Mouse (Mus musculus): ENCODE measurements at regions not wholly inside any gene's neighbourhood (a gene's known extent, or its start where the extent isn't known, plus 50 kb on each side); places are given as distances from the start of the nearest gene placed in this dataset.

DNA sequence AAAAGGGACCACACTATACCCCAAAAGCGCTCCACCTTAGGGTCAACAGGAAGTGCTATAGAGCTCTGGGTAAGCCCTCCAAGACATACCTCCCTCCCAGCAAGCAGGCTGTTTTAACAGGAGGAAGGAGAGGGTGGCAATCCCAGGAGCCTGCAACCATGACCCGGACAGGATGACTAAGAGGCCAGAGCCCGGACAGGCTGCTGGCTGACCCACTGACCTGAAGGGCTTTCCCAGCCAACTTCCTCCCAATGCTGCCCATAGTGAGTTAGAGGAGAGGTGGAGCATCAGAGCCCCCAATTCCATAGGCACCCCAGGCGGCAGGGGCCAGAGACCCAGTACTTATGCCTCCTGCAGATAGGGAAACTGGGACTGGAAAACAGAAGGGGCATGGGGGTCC lies 136.3 kb downstream of the Utp6 start:
- no peak for DNase-seq

DNA sequence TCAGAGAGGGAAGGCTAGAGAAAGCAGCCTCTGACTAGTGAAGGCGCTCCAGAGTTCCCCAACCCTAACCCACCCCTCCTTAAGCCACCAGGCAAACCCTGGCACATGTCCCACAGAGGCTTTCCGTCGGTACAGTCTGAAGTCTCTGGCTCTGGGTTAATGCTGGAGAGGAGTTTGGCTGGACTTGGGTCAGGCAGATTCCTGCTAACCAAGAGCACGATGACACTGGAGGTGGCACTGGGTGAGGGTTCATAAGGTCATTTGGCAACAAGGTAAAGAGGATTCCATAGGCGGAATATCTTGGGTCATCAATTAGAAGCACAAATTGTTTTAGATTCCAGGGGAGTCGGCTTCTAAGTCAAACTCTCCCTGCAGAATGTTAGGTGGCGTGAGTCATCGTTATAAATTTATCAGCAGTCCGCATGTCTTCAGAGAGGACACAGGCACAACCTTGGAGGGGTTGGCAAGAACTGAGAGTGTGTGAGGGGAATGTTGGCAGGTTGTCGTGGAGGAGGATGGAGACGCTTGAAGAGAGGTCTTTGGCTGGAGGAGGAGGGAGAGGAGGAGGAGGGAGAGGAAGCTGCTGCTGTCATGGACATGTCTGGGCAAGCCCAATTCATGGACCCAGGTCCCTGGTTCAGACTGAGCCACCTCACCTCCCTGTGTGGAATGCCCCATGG lies 138.4 kb downstream of the Utp6 start:
- peak; percentile 27 for DNase-seq

DNA sequence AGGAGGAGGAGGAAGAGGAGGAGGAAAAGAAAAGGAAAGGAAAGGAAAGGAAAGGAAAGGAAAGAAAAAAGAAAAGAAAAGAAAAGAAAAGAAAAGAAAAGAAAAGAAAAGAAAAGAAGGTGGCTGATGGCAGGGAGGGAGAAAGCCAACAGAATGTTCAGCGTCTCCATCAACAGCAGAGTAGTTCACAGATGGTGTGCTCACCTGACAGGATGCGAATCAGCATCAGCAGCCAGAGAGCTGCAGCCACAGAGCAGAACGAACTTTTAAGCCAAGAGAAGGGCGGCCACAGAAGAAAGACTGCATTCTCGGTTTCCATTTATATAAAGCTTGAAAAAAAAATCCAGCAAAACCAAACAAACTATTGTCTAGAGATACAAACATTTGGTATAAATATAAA lies 140.2 kb downstream of the Utp6 start:
- no peak for DNase-seq

DNA sequence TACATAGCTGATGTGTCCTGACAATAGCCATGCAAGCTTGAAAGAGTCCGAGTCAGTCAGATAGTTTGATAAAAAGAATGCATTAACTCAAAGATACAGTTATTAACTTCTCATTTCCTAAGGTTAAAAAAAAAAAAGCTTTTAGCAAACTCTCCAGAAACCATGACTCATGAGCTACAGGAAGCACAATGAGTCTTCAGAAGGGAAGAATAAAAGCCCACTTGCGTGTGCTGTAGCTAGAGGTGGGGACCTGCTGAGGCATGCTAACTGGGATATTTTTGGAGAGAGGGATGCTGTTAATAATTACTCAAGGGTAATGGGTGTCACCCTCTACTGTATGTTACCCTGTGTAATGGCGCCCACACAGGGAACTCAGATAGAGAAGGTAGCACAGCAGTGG lies 147.0 kb downstream of the Utp6 start:
- DNase-seq: no peak

DNA sequence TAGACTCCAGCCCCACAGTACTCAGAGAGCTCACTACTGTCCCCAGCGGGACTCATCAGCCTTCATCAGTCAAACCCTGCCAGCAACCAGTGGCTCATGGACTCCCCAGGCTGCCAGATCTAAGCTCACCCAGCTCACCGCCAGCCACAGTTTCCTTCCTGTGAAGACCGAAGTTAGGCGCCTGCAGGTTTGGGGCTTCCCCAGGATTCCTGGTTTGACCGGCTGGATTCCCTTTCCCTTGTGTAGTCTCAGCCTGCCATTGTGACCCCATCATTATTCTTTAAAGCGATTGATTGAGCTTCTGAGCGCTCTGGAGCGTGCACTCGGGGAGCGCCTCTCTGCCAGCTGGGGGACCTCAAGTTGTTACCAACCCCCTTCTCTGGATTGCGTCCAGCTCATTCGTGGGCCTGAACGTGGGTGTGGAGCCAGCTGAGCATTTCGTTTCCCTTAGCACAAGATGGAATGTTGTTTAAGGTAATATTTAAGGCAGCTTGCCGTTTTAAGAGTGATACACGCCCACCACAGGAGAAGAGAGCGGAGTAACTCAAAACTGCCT lies 155.2 kb downstream of the Utp6 start:
- peak; percentile 13 for DNase-seq

DNA sequence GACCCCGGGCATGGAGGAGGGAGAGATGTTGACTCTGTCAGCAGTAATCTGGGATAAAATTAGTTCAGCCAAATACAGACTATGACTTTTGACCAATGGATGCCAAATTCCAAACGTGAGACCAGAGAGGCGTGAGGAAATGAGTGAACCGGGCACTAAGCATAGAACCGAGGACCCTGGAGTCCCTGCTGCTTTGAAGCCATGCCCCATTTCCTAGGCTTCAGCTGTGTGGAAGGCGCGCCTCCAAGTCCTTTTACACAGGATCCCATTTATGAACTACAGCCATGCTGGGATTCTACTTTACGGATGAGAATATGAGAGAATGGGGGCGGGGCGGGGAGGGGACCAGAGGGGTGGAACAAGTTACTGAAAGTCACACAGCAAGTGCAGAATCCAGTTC lies 155.8 kb downstream of the Utp6 start:
- no peak for DNase-seq

DNA sequence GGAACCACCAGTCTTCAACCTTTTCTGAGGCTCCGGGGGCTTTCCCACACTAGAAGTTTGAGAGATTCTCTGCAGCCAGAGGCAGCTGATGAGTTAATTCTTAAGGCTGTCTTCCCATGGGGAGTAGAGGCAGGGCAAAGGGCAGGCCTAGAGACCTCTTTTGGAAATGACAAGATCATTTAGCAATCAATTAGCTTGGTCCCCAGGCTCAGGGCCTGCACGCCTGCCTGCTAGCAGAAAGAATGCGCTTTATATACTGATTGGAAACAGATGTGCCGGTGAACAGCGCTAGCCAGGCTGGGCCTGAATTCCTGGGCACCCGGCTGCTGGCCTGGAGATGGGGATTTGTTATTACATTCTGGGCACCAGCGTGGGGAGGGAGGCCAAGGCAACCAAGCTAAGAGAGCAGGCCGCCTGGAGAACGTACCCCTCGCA lies 156.2 kb downstream of the Utp6 start:
- DNase-seq: peak; percentile 68

DNA sequence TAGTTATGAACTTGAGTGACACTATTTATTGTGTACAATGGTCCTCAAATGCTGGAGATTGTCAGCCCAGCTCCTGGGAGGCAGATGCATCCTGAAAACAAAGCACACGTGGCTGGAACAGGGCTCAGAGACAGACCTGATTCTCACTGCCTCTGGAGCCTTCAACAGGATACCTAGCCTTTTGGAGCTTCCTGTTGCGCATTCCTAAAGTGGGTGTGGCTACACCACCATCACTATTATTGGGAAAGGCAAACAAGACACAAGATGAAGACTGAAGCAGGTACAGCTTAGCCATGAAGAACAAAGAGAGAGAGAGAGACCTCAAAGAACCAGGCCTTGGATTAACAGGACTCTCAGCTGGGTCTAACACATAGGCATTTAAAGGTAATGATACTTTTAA lies 158.2 kb downstream of the Utp6 start:
- DNase-seq: no peak

DNA sequence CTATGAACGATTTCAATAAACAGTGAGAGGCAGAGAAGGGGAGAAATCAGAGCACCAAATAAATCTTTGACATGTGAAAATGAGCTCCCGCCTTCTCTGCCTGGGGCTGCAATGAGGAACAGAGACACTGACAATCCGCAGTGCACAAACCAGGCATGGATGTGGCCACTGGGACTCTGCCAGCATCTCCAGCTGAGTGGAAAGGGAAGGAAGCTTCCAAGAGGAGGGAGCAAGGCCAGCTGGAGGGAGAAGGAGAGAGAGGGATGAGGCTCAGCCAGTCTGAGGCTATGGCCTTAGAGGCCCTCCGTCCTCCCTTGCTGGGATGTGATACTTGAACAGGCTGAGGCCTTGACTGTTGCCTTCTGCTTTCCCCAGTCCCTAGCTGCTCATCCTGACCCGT lies 159.2 kb downstream of the Utp6 start:
- peak; percentile 83 for DNase-seq

DNA sequence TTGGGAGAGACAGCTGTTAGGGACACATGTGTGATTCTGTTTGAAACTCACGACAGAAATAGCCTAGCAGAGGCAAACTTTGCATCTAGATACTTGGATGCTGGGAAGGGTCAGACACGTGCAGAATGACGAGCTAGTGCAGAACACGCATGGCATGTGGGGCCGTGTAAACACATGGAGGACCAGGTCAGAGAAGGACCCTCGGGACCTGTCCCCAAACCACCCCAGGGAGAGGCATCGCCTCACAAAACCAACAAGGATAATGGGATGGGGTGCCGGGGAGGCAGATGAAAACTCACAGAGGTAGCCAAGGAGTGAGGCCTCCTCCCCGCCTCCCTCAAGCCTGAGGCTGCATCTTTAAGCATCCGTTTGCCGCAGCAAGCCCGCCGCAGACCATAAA lies 159.6 kb downstream of the Utp6 start:
- DNase-seq: peak; percentile 35

DNA sequence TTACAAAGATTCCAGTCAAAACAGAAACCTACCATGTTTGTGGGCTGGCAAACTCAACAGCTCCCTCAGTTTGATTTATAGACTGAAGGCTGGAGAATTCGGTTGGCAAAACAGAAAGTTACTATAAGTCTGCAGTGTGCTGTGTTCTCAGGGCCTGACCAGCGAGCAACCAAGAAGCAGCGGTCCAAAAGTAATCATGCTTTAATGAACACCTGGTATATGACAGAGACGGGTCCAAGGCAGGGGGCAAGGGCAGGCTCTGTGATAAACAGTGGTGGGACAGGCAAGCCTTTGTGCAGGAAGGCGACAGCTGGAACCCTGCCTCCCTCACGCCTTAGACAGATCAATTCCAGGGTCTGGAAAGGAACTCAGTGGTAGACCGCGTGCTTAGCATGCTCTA lies 161.9 kb downstream of the Utp6 start:
- DNase-seq: no peak

DNA sequence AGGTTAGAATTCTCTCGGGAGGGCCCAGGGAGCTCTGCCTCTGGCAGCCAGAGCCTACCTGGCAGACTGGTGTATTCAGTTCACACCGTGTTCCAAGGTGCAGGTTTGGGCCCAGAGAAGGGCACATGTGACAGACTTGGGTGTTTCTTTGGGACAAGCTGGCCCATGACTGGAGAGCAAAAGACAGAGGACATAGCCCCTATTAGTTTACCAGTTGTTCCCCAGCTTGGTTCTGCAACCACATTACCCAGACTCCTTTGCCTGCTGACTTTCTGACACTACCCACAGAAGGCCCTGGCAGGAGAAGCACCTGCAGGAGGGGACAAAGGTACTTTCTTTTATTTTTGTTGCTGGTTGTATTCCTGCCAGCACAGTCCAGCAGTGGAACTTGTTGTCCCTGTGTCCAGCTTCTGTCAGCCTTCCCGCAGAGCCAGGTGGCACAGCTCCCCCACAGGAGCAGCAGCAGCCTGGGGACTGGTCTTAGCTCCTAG lies 173.9 kb downstream of the Utp6 start:
- peak; percentile 53 for DNase-seq

DNA sequence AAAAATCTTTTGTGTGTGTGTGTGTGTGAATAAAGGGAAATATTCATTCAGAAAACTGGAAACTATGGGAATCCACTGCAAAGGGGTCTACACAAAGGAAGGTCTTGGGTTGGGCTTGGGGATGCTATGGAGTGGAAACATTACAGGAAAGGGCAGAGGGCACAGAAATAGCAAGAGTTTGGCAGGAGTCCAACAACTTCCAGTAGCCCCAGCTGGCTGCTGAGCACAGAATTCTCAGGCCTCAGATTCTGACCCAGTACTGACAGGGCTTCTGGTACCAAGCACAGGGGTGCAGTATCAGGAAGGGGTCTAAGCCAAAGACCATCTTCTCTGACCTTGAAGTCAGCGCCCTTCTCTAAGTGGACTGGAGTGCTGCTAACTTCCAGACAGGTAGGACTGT lies 174.4 kb downstream of the Utp6 start:
- DNase-seq: no peak

DNA sequence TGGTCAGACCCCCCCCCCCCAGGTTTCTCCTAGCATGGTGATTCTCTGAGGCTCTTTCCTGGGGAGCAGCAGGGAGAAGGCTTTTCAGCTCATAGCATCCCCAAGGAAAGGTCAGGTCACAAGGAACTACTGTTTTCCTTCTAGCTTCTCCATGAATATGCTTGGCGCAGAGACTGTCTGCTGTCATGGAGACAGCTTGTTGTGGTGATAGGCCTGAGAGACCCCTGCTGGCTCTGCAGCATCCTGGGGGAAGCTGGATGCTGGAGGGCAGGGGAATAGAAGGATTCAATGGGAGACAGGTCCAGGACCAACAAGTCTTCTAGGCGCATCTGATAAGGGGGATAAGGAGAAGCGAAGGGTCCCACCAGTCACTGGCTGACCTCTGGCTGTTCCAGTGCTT lies 178.1 kb downstream of the Utp6 start:
- no peak for DNase-seq

DNA sequence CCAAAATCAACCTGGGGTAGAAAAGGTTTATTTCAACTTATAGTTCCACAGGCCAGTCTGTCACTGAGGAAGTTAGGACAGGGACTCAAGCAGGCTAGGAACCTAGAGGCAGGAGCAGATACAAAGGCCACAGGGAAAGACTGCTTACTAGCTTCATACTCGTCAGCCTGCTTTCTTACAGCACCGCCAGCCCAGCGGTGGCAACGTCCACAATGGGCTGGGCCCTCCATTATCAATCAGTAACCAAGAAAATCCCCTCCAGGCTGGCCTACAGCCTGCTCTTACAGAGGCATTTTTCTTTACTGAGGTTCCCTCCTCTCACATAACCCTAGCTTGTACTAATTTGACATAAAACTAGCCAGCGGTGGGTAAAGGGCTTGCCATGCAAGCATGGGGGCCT lies 180.2 kb downstream of the Utp6 start:
- DNase-seq: no peak

DNA sequence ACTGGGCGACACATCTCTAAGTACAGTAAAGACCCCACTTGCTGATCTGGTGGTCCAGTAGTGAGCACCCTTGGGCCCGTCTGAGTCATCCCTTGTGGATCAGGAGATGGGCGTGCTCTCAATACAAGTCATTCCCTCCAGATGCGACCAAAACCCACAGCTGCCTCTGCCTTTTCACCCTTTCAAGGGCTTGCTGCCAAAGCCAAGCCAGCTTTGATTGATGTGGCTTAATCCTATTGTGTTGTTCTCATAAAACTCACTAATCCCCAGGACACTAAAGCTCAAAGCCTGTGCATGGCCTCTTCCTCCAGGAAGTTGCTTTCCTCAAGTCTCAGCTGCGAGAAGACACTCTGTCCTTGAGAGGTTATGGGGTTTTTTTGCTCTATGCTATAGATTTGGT lies 182.4 kb downstream of the Utp6 start:
- DNase-seq: no peak

DNA sequence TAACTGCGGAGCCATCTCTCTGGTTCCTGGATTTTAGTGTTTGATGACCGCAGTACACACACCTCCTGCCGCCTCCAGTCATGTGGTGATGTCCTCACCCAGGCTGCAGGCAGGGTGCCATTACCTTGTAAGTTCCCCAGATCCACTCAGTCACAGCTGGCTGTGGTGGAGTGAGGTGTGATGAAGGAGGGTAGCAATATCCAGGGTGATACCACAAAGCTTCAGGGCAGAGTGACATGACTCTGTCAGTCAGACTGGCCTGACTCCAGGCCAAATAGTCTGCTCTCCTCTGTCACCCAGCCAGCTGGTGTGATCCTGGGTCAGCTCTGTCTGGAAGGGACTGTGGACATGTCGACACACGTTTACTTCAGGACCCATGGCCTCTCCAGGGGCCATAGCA lies 183.7 kb downstream of the Utp6 start:
- no peak for DNase-seq

DNA sequence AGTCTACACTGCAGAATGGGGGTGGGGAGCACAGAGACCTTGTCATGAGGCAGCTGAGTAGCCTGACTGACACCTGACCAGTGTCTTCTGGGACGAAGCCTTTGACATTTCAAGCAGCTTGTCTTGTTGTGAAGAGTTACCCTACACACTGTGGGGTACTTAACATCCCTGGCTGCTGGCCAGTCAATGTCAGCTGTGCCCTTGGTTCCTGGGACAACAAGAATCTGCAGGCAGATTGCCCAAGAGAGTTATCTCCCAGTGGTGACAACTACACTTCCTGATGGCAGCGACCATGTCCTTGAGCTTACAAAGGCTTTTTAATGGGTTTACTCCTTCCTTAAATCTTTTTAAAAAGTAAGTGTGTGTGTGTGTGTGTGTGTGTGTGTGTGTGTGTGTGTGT lies 184.2 kb downstream of the Utp6 start:
- no peak for DNase-seq

DNA sequence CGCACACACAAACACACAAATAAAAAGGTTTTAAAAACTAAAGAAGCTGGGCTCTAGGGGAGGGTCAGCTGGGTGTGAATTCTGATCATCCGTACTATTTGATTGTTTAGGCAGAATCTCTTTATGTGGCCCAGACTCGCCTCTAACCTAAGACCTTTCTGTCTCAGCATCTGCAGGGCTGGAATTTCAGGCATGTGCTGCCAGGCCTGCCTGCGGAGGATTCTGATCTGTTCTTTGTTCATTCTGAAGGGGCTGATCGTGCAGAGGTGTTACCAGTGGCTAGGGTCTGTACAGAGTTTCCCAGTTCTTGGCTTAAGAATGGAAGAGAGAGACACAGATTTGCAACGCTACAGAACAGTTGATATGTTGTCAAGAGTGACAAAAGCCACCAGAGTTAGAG lies 185.6 kb downstream of the Rab11fip4 start:
- no peak for DNase-seq

DNA sequence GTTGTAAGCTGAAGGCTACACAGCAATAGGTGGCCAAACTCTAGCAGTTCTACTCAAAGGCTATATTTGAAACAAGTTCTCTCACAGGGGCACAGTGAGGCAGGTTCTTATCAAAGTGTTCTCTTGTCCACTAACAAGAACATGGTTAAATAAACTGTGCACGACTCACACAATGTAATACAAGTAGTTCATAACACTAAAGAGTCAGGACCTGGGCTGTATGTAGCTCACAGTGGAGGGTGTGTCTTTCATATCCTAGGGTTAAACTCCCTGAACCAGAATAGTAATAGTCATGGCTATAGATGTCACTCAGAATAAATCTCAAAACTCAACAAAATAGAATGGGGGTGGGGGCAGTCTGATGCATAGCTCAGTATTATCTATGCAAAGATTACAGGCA lies 182.7 kb downstream of the Rab11fip4 start:
- no peak for DNase-seq

DNA sequence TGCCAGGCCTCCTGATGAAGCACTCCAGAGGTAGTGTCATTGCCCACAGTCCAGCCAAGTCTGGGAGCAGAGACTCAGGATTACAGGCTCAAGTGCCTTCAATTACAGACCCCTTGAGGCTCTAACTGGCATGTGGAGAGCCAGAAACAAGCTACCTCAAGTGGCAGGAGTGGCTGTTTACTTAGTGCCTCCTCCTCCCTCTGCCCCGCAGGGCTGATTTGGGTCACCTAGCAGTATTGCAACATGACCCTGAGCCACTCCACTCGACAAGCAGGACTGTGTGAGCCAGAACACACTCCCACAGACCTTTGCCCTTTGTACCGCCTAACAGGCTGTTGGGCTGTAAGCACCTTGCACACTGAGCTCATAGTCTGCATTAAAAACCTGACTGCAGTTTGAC lies 180.4 kb downstream of the Rab11fip4 start:
- peak; percentile 63 for DNase-seq

DNA sequence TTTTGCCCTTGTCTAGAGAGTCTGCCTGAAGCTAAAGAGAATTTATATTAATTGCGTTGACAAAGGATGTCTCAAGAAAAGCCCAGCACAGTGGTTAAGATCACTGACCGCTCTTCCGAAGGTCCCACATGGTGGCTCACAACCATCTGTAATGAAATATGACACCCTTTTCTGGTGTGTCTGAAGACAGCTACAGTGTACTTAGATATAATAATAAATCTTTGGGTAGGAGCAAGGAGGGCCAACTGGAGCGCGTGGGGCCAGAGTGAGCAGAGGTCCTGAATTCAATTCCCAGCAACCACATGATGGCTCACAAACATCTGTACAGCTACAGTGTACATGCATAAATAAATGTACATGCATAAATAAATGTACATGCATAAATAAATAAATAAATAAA lies 176.1 kb downstream of the Rab11fip4 start:
- DNase-seq: no peak

DNA sequence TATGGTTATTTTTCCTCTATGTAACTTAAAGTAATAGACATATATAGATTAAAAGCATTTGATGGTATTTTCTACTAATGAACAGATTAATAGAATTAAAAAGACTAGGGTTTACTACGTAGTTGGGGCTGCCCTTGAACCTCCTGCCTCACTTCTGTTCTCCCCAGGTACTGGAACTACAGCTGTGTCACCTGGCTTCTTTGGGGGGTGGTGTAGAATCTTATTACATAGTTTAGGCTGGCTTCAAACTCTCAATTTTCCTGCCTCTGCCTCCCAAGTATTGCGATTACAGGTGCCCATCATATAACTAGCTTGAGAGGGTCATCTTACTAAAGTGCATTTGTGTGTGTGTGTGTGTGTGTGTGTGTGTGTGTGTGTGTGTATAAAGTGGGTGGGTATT lies 175.0 kb downstream of the Rab11fip4 start:
- DNase-seq: no peak

DNA sequence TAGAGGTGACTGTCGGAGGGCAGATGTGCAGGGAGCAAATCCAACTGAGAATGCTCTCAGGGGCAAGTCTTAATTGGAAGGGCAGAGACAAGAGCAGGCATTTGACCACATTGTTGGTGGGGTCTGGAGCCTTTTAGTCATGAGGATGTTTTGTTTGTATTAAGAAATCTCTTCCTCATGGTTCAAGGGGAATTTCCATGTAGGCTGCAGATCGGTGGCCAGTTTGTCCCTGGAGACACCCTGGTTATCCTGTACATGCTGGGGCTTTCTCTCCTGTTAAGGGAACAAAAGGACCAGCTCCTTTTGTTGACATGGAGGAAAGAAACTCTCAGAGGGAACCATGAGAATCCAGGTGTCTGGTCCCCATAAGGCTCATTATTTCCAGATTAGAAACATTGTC lies 174.4 kb downstream of the Rab11fip4 start:
- no peak for DNase-seq

DNA sequence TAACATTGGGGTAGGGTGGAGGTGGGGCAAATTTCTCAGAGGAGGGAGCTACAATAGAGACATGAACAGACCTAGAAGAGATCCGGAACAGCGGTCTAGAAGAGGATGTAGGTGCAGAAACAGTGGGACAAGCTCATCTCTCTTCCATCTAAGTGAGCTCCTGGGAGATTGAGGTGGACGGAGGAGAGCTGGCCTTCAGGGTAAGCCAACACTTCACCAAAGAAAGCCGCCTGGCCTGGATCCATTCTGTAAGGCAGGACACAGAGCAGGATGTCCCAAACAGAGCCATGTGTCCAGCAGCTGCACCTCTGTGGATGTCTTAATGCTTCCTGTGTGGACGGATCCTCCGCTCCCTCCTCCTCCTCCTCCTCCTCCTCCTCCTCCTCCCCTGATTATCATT lies 173.0 kb downstream of the Rab11fip4 start:
- no peak for DNase-seq
